Mouse (Mus musculus): ENCODE measurements around the gene Ccr1.

DNA sequence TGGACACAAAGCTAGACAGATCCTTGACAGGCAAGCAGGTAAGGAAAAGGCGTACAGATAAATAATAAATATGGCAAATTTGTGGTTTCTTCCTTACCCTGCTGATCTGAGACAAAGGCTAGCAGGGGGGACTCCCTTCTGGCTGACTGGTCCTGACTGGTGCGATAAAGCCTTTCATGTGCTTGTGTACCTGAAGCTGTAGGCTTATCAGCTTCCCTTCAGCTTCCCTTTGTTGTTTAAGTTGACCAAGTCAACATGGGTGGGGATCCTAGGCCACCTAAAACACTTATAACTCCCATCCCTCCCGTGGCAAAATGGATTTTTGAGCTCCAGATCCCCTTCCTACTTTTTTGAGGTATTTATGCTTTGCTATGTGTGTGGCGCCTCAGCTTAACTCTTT, 13.4 kb upstream of the Ccr1 start:
- TF ChIP-seq CTCF (IDR thresholded peaks at IDR 0.05; ENCODE audit: extremely low read depth, insufficient read depth, insufficient read length, insufficient replicate concordance): no peak
- no peak for TF ChIP-seq POLR2A (IDR thresholded peaks at IDR 0.05; ENCODE audit: low read depth, low read length)

Data from spleen, adult 2 months (tissue).